Mouse (Mus musculus) MEL (cell line): ENCODE measurements around the gene 9430097D07Rik. TPM values are rescaled to one million over a fixed set of nuclear protein-coding genes. Genes with fewer than 3 reads are reported as not detected.

Source experiments
- DNase-seq: peaks from one replicate; pipeline ENCODE4 v3.0.0; 2011; ENCODE audit warnings: low read depth, low spot score
- H3K27ac ChIP-seq: 2 replicates; pipeline ENCODE4 v1.5.1; 2012; ENCODE audit warnings: low read depth, mild to moderate bottlenecking, control low read depth, low read length, moderate library complexity; ENCODE audit not compliant: control insufficient read depth
- H3K27me3 ChIP-seq, 2 experiments: fragments of 150-350 bp in 1 of 2; sonication (generic) in 1 of 2; 2 replicates each; pipeline ENCODE4 v1.6.1; 2012; ENCODE audit warnings: low read length in 2 of 2, mild to moderate bottlenecking in 2 of 2, improper control_type of control experiment in 1 of 2, moderate library complexity in 1 of 2; ENCODE audit not compliant: insufficient read depth in 2 of 2, control insufficient read depth in 1 of 2
- H3K36me3 ChIP-seq, 2 experiments: 2 replicates each; pipeline ENCODE4 v1.6.1; 2012 to 2014; ENCODE audit warnings: low read length in 2 of 2, improper control_type of control experiment in 1 of 2, inconsistent platforms in 1 of 2, mild to moderate bottlenecking in 1 of 2; ENCODE audit not compliant: insufficient read depth in 2 of 2, control insufficient read depth in 1 of 2
- H3K4me1 ChIP-seq, 2 experiments: fragments of 150-350 bp in 1 of 2; sonication (generic) in 1 of 2; 2 replicates each; pipeline ENCODE4 v1.6.1; 2012; ENCODE audit warnings: low read length in 2 of 2, improper control_type of control experiment in 1 of 2, mild to moderate bottlenecking in 1 of 2; ENCODE audit not compliant: insufficient read depth in 2 of 2, control insufficient read depth in 1 of 2
- H3K4me3 ChIP-seq, 2 experiments: fragments of 150-350 bp in 1 of 2; sonication (generic) in 1 of 2; 2 replicates each; pipeline ENCODE4 v1.5.1; 2012; ENCODE audit warnings: low read depth in 2 of 2, low read length in 2 of 2, mild to moderate bottlenecking in 2 of 2, moderate library complexity in 2 of 2, control low read depth in 1 of 2, improper control_type of control experiment in 1 of 2; ENCODE audit not compliant: control insufficient read depth in 1 of 2, insufficient read depth in 1 of 2
- H3K79me2 ChIP-seq: 2 replicates; pipeline ENCODE4 v1.6.1; 2012; ENCODE audit warnings: mild to moderate bottlenecking, low read length, moderate library complexity; ENCODE audit not compliant: control insufficient read depth, poor library complexity, insufficient read depth
- H3K9ac ChIP-seq: 2 replicates; pipeline ENCODE4 v1.6.1; 2012; ENCODE audit warnings: low read depth, mild to moderate bottlenecking, control low read depth, low read length, moderate library complexity; ENCODE audit not compliant: control insufficient read depth, poor library complexity, severe bottlenecking
- H3K9me3 ChIP-seq: fragments of 150-350 bp; sonication (generic); replicated peaks from 2 replicates; pipeline ENCODE4 v1.6.1; 2012; ENCODE audit warnings: mild to moderate bottlenecking, low read length, improper control_type of control experiment, moderate library complexity; ENCODE audit not compliant: insufficient read depth
- CHD1 ChIP-seq: IDR thresholded peaks from 2 replicates; pipeline ENCODE4 v1.6.1; 2012; ENCODE audit warnings: low read depth, mild to moderate bottlenecking, inconsistent platforms, low read length, improper control_type of control experiment
- CHD2 ChIP-seq: IDR thresholded peaks from 2 replicates; pipeline ENCODE4 v1.6.1; 2011; ENCODE audit warnings: low read length, improper control_type of control experiment
- CTCF ChIP-seq, 3 experiments: IDR thresholded peaks in 2 of 3; conservative IDR thresholded peaks in 1 of 3; 2 replicates each; pipeline ENCODE4 v1.5.1; 2011 to 2012; ENCODE audit warnings: low read length in 3 of 3, low read depth in 2 of 3, mild to moderate bottlenecking in 2 of 3, improper control_type of control experiment in 1 of 3, inconsistent platforms in 1 of 3, mixed read lengths in 1 of 3, moderate library complexity in 1 of 3; ENCODE audit not compliant: control insufficient read depth in 1 of 3, insufficient read depth in 1 of 3, poor library complexity in 1 of 3, severe bottlenecking in 1 of 3
- E2F4 ChIP-seq: IDR thresholded peaks from 2 replicates; pipeline ENCODE4 v1.6.1; 2011; ENCODE audit warnings: low read depth, low read length, improper control_type of control experiment, borderline replicate concordance
- ELF1 ChIP-seq: IDR thresholded peaks from 2 replicates; pipeline ENCODE4 v1.6.1; 2014; ENCODE audit warnings: low read depth, mild to moderate bottlenecking, inconsistent platforms, low read length, improper control_type of control experiment, moderate library complexity
- EP300 ChIP-seq, 2 experiments: IDR thresholded peaks; 2 replicates each; pipeline ENCODE4 v1.6.1; 2011; ENCODE audit warnings: improper control_type of control experiment in 2 of 2, low read length in 2 of 2, low read depth in 1 of 2, mild to moderate bottlenecking in 1 of 2
- GABPA ChIP-seq: IDR thresholded peaks from 2 replicates; pipeline ENCODE4 v1.6.1; 2012; ENCODE audit warnings: low read depth, mild to moderate bottlenecking, inconsistent platforms, low read length, improper control_type of control experiment, moderate library complexity
- GATA1 ChIP-seq: IDR thresholded peaks from 2 replicates; pipeline ENCODE4 v1.6.1; 2011; ENCODE audit warnings: low read depth, low read length, improper control_type of control experiment
- HCFC1 ChIP-seq: IDR thresholded peaks from 2 replicates; pipeline ENCODE4 v1.6.1; 2012; ENCODE audit warnings: low read depth, mild to moderate bottlenecking, inconsistent platforms, low read length, improper control_type of control experiment, moderate library complexity
- JUND ChIP-seq: IDR thresholded peaks from 2 replicates; pipeline ENCODE4 v1.6.1; 2011; ENCODE audit warnings: low read depth, mild to moderate bottlenecking, improper control_type of control experiment, low read length
- KAT2A ChIP-seq: conservative IDR thresholded peaks from 2 replicates; pipeline ENCODE4 v1.6.1; 2012; ENCODE audit warnings: low read depth, low read length, improper control_type of control experiment, inconsistent platforms
- MAFK ChIP-seq: IDR thresholded peaks from 2 replicates; pipeline ENCODE4 v1.6.1; 2011; ENCODE audit warnings: low read depth, mild to moderate bottlenecking, low read length, improper control_type of control experiment, borderline replicate concordance
- MAX ChIP-seq: IDR thresholded peaks from 2 replicates; pipeline ENCODE4 v1.6.1; 2011; ENCODE audit warnings: low read length, improper control_type of control experiment
- MAZ ChIP-seq: IDR thresholded peaks from 2 replicates; pipeline ENCODE4 v1.6.1; 2012; ENCODE audit warnings: low read depth, mild to moderate bottlenecking, inconsistent platforms, low read length, improper control_type of control experiment
- MEF2A ChIP-seq: IDR thresholded peaks from 2 replicates; pipeline ENCODE4 v1.6.1; 2014; ENCODE audit warnings: low read depth, mild to moderate bottlenecking, inconsistent platforms, low read length, improper control_type of control experiment; ENCODE audit not compliant: poor library complexity, insufficient replicate concordance, severe bottlenecking; ENCODE audit errors: extremely low read depth
- MXI1 ChIP-seq: IDR thresholded peaks from 2 replicates; pipeline ENCODE4 v1.6.1; 2011; ENCODE audit warnings: mild to moderate bottlenecking, low read depth, low read length, improper control_type of control experiment
- MYB ChIP-seq: IDR thresholded peaks from 2 replicates; pipeline ENCODE4 v1.6.1; 2011; ENCODE audit warnings: mild to moderate bottlenecking, low read depth, low read length, improper control_type of control experiment
- MYC ChIP-seq: IDR thresholded peaks from 2 replicates; pipeline ENCODE4 v1.6.1; 2011; ENCODE audit warnings: low read depth, mild to moderate bottlenecking, low read length, improper control_type of control experiment, moderate library complexity
- NRF1 ChIP-seq: IDR thresholded peaks from 2 replicates; pipeline ENCODE4 v1.6.1; 2014; ENCODE audit warnings: low read depth, mild to moderate bottlenecking, inconsistent platforms, low read length, improper control_type of control experiment, moderate library complexity; ENCODE audit not compliant: poor library complexity, insufficient read depth, severe bottlenecking
- POLR2A ChIP-seq, 2 experiments: IDR thresholded peaks; 2 replicates each; pipeline ENCODE4 v1.6.1; 2011 to 2012; ENCODE audit warnings: low read length in 2 of 2, mild to moderate bottlenecking in 2 of 2, control low read depth in 1 of 2, improper control_type of control experiment in 1 of 2, low read depth in 1 of 2, moderate library complexity in 1 of 2; ENCODE audit not compliant: control insufficient read depth in 1 of 2, insufficient read depth in 1 of 2, poor library complexity in 1 of 2
- POLR2AphosphoS2 ChIP-seq: IDR thresholded peaks from 2 replicates; pipeline ENCODE4 v1.6.1; 2011; ENCODE audit warnings: low read length, improper control_type of control experiment
- POLR2AphosphoS5 ChIP-seq: IDR thresholded peaks from 2 replicates; pipeline ENCODE4 v1.6.1; 2012; ENCODE audit warnings: low read depth, borderline replicate concordance, mild to moderate bottlenecking, inconsistent platforms, low read length, moderate library complexity, mixed read lengths
- RAD21 ChIP-seq: IDR thresholded peaks from 2 replicates; pipeline ENCODE4 v1.6.1; 2011; ENCODE audit warnings: mild to moderate bottlenecking, low read depth, low read length, improper control_type of control experiment
- RCOR1 ChIP-seq: IDR thresholded peaks from 2 replicates; pipeline ENCODE4 v1.6.1; 2012; ENCODE audit warnings: low read depth, mild to moderate bottlenecking, inconsistent platforms, low read length, improper control_type of control experiment
- SMC3 ChIP-seq: IDR thresholded peaks from 2 replicates; pipeline ENCODE4 v1.6.1; 2011; ENCODE audit warnings: low read depth, low read length, improper control_type of control experiment
- TAL1 ChIP-seq: IDR thresholded peaks from 2 replicates; pipeline ENCODE4 v1.6.1; 2012; ENCODE audit warnings: mild to moderate bottlenecking, inconsistent platforms, low read length, moderate library complexity, mixed read lengths
- TBP ChIP-seq: IDR thresholded peaks from 2 replicates; pipeline ENCODE4 v1.8.0; 2011; ENCODE audit warnings: low read depth, low read length, improper control_type of control experiment
- TCF12 ChIP-seq: IDR thresholded peaks from 2 replicates; pipeline ENCODE4 v1.6.1; 2014; ENCODE audit warnings: low read depth, mild to moderate bottlenecking, inconsistent platforms, low read length, improper control_type of control experiment, moderate library complexity
- UBTF ChIP-seq: IDR thresholded peaks from 2 replicates; pipeline ENCODE4 v1.6.1; 2012; ENCODE audit warnings: low read depth, mild to moderate bottlenecking, inconsistent platforms, low read length, improper control_type of control experiment, moderate library complexity, borderline replicate concordance; ENCODE audit not compliant: insufficient read depth
- USF1 ChIP-seq: IDR thresholded peaks from 2 replicates; pipeline ENCODE4 v1.6.1; 2014; ENCODE audit warnings: low read depth, mild to moderate bottlenecking, inconsistent platforms, low read length, improper control_type of control experiment, moderate library complexity
- USF2 ChIP-seq, 2 experiments: IDR thresholded peaks; 2 replicates each; pipeline ENCODE4 v1.6.1; 2011 to 2012; ENCODE audit warnings: improper control_type of control experiment in 2 of 2, low read length in 2 of 2, borderline replicate concordance in 1 of 2, inconsistent platforms in 1 of 2, low read depth in 1 of 2, mild to moderate bottlenecking in 1 of 2; ENCODE audit not compliant: insufficient read depth in 1 of 2
- ZC3H11A ChIP-seq: IDR thresholded peaks from 2 replicates; pipeline ENCODE4 v1.6.1; 2012; ENCODE audit warnings: low read depth, mild to moderate bottlenecking, inconsistent platforms, low read length, improper control_type of control experiment
- ZMIZ1 ChIP-seq: IDR thresholded peaks from 2 replicates; pipeline ENCODE4 v1.6.1; 2012; ENCODE audit warnings: low read depth, mild to moderate bottlenecking, inconsistent platforms, low read length, improper control_type of control experiment, moderate library complexity
- ZNF384 ChIP-seq: IDR thresholded peaks from 2 replicates; pipeline ENCODE4 v1.6.1; 2012; ENCODE audit warnings: low read depth, mild to moderate bottlenecking, inconsistent platforms, low read length, improper control_type of control experiment
- polyA plus RNA-seq, 2 experiments: library from polyadenylated mRNA; stranded (reverse) in 1 of 2; unstranded in 1 of 2; fragments of >175 nt in 1 of 2; fragments of >200 nt in 1 of 2; gene quantifications; 2 replicates each; pipeline versions ENCODE4 v1.2.1 to v1.2.4; 2012; ENCODE audit warnings: low replicate concordance in 2 of 2, low read depth in 1 of 2; ENCODE audit not compliant: insufficient read length in 2 of 2, insufficient read depth in 1 of 2, missing spikeins in 1 of 2
- total RNA-seq: library from RNA; depleted of rRNA; stranded (reverse); fragments of 300-350 nt; gene quantifications from 2 replicates; pipeline ENCODE4 v1.2.3, GENCODE M21; 2012

The 9430097D07Rik gene
- total and polyA plus RNA-seq, 3 experiments = 0.11 to 0.12 TPM; not detected in 1

GRCm38 (mm10) chr2:32582830-32583799, 7.6 kb upstream of the 9430097D07Rik start:
- peak; percentile 95 for DNase-seq
- H3K79me2 ChIP-seq = peaks cover 12% of the 10 kb centered on the region
- peaks cover 0 to 13% of the 10 kb centered on the region in 2 experiments; a peak in 2 of 4 replicates for H3K36me3 ChIP-seq
- no peaks in the 10 kb centered on the region for H3K9me3 ChIP-seq
- H3K27ac ChIP-seq = peak overlapping the region; percentile 48
- no peaks in the 10 kb centered on the region for H3K27me3 ChIP-seq
- H3K4me3 ChIP-seq = peak overlapping the region; percentile 50 to 57
- peaks cover 0 to 22% of the 10 kb centered on the region in 2 experiments; a peak in 2 of 4 replicates for H3K4me1 ChIP-seq
- H3K9ac ChIP-seq = peak overlapping the region; percentile 60
- no peak for TF ChIP-seq RCOR1
- TF ChIP-seq ZC3H11A = peak; percentile 64
- TF ChIP-seq KAT2A = no peak
- peak; percentile 78 to 97 (median 95) for TF ChIP-seq CTCF (IDR thresholded peaks at IDR 0.05 in 2 of 3, conservative IDR thresholded peaks at IDR 0.05 in 1 of 3; ENCODE audit: control insufficient read depth in 1 of 3, insufficient read depth in 1 of 3, low read depth in 2 of 3, low read length in 3 of 3, poor library complexity in 1 of 3, severe bottlenecking in 1 of 3)
- TF ChIP-seq ZMIZ1 = no peak; the same call in 1 of the 2 replicates
- TF ChIP-seq POLR2AphosphoS2 = 0 out of 2 replicates have a peak, but pooled peaks have one; percentile 43
- no peak for TF ChIP-seq ZNF384
- no peak for TF ChIP-seq JUND
- TF ChIP-seq POLR2AphosphoS5 = no peak
- TF ChIP-seq ELF1 = peak; percentile 27; the same call in 1 of the 2 replicates
- no peak for TF ChIP-seq GABPA
- peak; percentile 79 for TF ChIP-seq SMC3
- no peak for TF ChIP-seq USF2 (IDR thresholded peaks at IDR 0.05; ENCODE audit: borderline replicate concordance in 1 of 2, insufficient read depth in 1 of 2, low read depth in 1 of 2, low read length in 2 of 2)
- no peak for TF ChIP-seq CHD2
- 0 out of 4 replicates have a peak, but pooled peaks of 1 of the 2 experiments have one; percentile 22 for TF ChIP-seq EP300 (IDR thresholded peaks at IDR 0.05; ENCODE audit: low read depth in 1 of 2, low read length in 2 of 2)
- TF ChIP-seq TAL1 = no peak
- TF ChIP-seq UBTF = no peak
- no peak for TF ChIP-seq MAFK
- TF ChIP-seq CHD1 = no peak
- peak; percentile 53 for TF ChIP-seq NRF1
- TF ChIP-seq MAX = peak; percentile 84
- TF ChIP-seq E2F4 = no peak
- TF ChIP-seq MXI1 = peak; percentile 96
- no peak for TF ChIP-seq MYB
- TF ChIP-seq MEF2A = no peak
- TF ChIP-seq MAZ = 0 out of 2 replicates have a peak, but pooled peaks have one; percentile 43
- 0 out of 2 replicates have a peak, but pooled peaks have one; percentile 7 for TF ChIP-seq GATA1
- TF ChIP-seq POLR2A (IDR thresholded peaks at IDR 0.05; ENCODE audit: control insufficient read depth in 1 of 2, insufficient read depth in 1 of 2, low read depth in 1 of 2, low read length in 2 of 2, poor library complexity in 1 of 2) = peak; percentile 22 to 83; a peak in 2 of 4 replicates
- peak; percentile 83 for TF ChIP-seq MYC
- no peak for TF ChIP-seq TCF12
- TF ChIP-seq USF1 = peak; percentile 75
- peak; percentile 84 for TF ChIP-seq RAD21
- TF ChIP-seq TBP = peak; percentile 47; the same call in 1 of the 2 replicates
- peak; percentile 47; the same call in 1 of the 2 replicates for TF ChIP-seq HCFC1
